Mouse (Mus musculus): ENCODE data around the gene R3hcc1l.

DNA sequence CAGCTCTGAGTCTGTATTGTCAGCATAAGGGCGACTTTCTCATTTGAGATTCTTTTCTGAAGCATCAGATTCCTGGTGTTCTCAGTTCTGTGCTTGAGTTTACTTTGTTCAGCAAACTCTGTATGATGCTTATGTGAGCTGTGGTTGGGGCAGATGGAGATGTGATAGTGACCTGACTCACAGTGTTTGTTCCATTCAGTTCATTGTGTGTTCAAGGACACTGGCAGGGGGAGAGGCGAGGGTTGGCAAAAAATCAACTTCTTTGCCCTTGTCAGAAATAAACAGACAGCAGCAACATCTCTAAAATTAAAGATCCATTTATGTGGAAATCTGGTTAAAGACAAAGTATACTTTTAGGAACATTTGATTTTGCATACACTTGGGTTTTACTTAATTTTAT is 50.5 kb downstream of the R3hcc1l start:
- no peak for TF ChIP-seq POLR2A (IDR thresholded peaks at IDR 0.05; ENCODE audit: low read depth, low read length)
- TF ChIP-seq CTCF (IDR thresholded peaks at IDR 0.05; ENCODE audit: extremely low read depth, insufficient read length, insufficient replicate concordance, low read depth, low read length): no peak

Data from small intestine, adult 2 months (tissue).